Mouse (Mus musculus) naive thymus-derived CD4-positive, alpha-beta T cell, adult 2 months (primary cell): ENCODE results near the gene Commd8.

Experiments
- DNase-seq: peaks from one replicate; pipeline ENCODE4 v3.0.0-alpha.2; 2011; ENCODE audit warnings: low read depth

Gene Commd8

GRCm38 (mm10) chr5:72167594-72168284, at the start of gene Commd8:
TSS of gene Commd8 (minus strand) at chr5:72168189.
- peak; percentile 95 for DNase-seq

GRCm38 (mm10) chr5:72211741-72212140, 43.8 kb upstream of the Commd8 start:
- DNase-seq: no peak

- DNase-seq: no peak
Observed at GRCm38 (mm10) chr5:72210812-72211139, 42.8 kb upstream of the Commd8 start.

GRCm38 (mm10) chr5:72210123-72210811, 42.3 kb upstream of the Commd8 start:
- no peak for DNase-seq

- DNase-seq: no peak
Observed at GRCm38 (mm10) chr5:72208515-72208914, 40.5 kb upstream of the Commd8 start.

GRCm38 (mm10) chr5:72205271-72205670, 37.3 kb upstream of the Commd8 start:
- no peak for DNase-seq

GRCm38 (mm10) chr5:72204507-72204906, 36.5 kb upstream of the Commd8 start:
- DNase-seq: peak; percentile 50

GRCm38 (mm10) chr5:72203734-72204073, 35.7 kb upstream of the Commd8 start:
- DNase-seq: no peak

GRCm38 (mm10) chr5:72203028-72203733, 35.2 kb upstream of the Commd8 start:
- DNase-seq: peak; percentile 89

- DNase-seq: peak; percentile 72
Observed at GRCm38 (mm10) chr5:72202016-72202415, 34.0 kb upstream of the Commd8 start.

- DNase-seq: no peak
Observed at GRCm38 (mm10) chr5:72201600-72201999, 33.6 kb upstream of the Commd8 start.

GRCm38 (mm10) chr5:72195442-72195841, 27.5 kb upstream of the Commd8 start:
- DNase-seq: no peak

- no peak for DNase-seq
Observed at GRCm38 (mm10) chr5:72191932-72192331, 23.9 kb upstream of the Commd8 start.

- DNase-seq: no peak
Observed at GRCm38 (mm10) chr5:72191154-72191553, 23.2 kb upstream of the Commd8 start.

GRCm38 (mm10) chr5:72184437-72185100, 16.6 kb upstream of the Commd8 start:
- DNase-seq: peak; percentile 24

GRCm38 (mm10) chr5:72183929-72184328, 15.9 kb upstream of the Commd8 start:
- DNase-seq: no peak

GRCm38 (mm10) chr5:72182804-72183203, 14.8 kb upstream of the Commd8 start:
- DNase-seq: peak; percentile 67

- DNase-seq: peak; percentile 13
Observed at GRCm38 (mm10) chr5:72181194-72181593, 13.2 kb upstream of the Commd8 start.

GRCm38 (mm10) chr5:72175530-72175929, 7.5 kb upstream of the Commd8 start:
- peak; percentile 32 for DNase-seq

- no peak for DNase-seq
Observed at GRCm38 (mm10) chr5:72175050-72175449, 7.1 kb upstream of the Commd8 start.

GRCm38 (mm10) chr5:72173521-72173920, 5.5 kb upstream of the Commd8 start:
- no peak for DNase-seq

- DNase-seq: peak; percentile 80
Observed at GRCm38 (mm10) chr5:72172675-72173074, 4.7 kb upstream of the Commd8 start.

- no peak for DNase-seq
Observed at GRCm38 (mm10) chr5:72170067-72170466, 2.1 kb upstream of the Commd8 start.
